Mouse (Mus musculus) liver, embryonic 13.5 days (tissue): ENCODE results near the gene Cfap46. TPM values are rescaled to one million over a fixed set of nuclear protein-coding genes. Genes with fewer than 3 reads are reported as not detected.

ENCODE experiments used
- ATAC-seq: fragments of 200-750 bp; cut with Nextera tagmentation; 2 replicates; pipeline ENCODE4 v1.8.0; 2017; ENCODE audit warnings: low read depth, mild to moderate bottlenecking, moderate number of reproducible peaks, moderate library complexity
- DNase-seq: peaks from one replicate; pipeline ENCODE4 v3.0.0; 2022
- H3K27ac ChIP-seq: fragments of 300-500 bp; sonication (generic); 2 replicates; pipeline ENCODE4 v1.5.1; 2015; ENCODE audit warnings: moderate library complexity, mild to moderate bottlenecking, inconsistent platforms
- H3K27me3 ChIP-seq: fragments of 300-500 bp; sonication (generic); 2 replicates; pipeline ENCODE4 v1.6.1; 2015; ENCODE audit warnings: mild to moderate bottlenecking, inconsistent platforms
- H3K36me3 ChIP-seq: fragments of 300-500 bp; sonication (generic); 2 replicates; pipeline ENCODE4 v1.6.1; 2015; ENCODE audit warnings: mild to moderate bottlenecking, inconsistent platforms
- H3K4me1 ChIP-seq: fragments of 300-500 bp; sonication (generic); replicated peaks from 2 replicates; pipeline ENCODE4 v1.6.1; 2015; ENCODE audit warnings: inconsistent platforms
- H3K4me2 ChIP-seq: fragments of 300-500 bp; sonication (generic); 2 replicates; pipeline ENCODE4 v1.6.1; 2015; ENCODE audit warnings: inconsistent platforms, mild to moderate bottlenecking, moderate library complexity
- H3K4me3 ChIP-seq: fragments of 300-500 bp; sonication (generic); replicated peaks from 2 replicates; pipeline ENCODE4 v1.5.1; 2015; ENCODE audit warnings: mild to moderate bottlenecking, inconsistent platforms
- H3K9ac ChIP-seq: fragments of 300-500 bp; sonication (generic); 2 replicates; pipeline ENCODE4 v1.6.1; 2015; ENCODE audit warnings: mild to moderate bottlenecking, inconsistent platforms
- H3K9me3 ChIP-seq: fragments of 300-500 bp; sonication (generic); replicated peaks from 2 replicates; pipeline ENCODE4 v1.6.1; 2016; ENCODE audit warnings: inconsistent platforms
- WGBS: fragments of 180-500 bp; shearing (Covaris S2); methylation state at CpG from one replicate; pipeline ENCODE4 v1.1.7; 2015; ENCODE audit not compliant: insufficient replicate concordance; 5-methylcytosine and 5-hydroxymethylcytosine counted together
- polyA plus RNA-seq: library from polyadenylated mRNA; unstranded; fragments of >200 nt; fragmentation: Nextera tagmentation; extraction: Ambion mirVana; gene quantifications from 2 replicates; pipeline ENCODE4 v1.2.1, GENCODE M21; 2015

Gene Cfap46
- polyA plus RNA-seq, 1 experiment from 2014 or later = not detected

DNA sequence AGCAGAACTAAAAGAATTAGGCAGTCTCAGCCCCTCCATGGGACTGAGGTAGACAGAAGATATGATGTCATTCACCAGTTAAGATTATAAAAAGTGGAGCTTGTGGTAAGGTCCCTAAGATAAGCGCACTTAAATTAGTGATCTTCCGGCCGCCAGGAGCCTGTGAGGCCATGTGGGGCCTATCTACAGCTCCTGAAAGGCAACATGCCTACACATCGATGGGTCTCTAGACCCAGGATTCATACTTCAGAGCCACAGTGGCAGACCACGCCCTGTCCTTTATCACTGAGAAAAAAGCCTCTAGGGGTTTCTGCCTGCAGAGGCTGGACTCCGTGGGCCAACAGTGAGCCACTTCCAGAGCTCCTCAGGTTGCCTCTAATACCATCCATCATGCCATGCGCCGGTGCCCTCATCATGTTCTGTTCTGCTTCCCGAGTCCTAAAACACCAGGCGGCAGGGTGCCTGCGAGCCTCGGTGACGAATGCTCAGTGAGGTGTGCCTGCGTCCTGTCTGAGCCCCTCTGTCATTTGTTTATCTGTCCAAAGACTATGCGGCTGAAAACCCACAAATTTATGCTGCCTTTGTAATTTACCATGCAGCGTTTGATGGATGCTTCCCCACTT lies 107.4 kb downstream of the Cfap46 start:
- no peaks in the 10 kb centered on the region for H3K9me3 ChIP-seq
- WGBS = 50% methylated on average over 16 of the region's 16 CpGs
- no peak overlapping the region for H3K4me3 ChIP-seq
- no peak for DNase-seq
- H3K27me3 ChIP-seq = peaks cover 37% of the 10 kb centered on the region
- peaks cover 2% of the 10 kb centered on the region; the same call in 1 of the 2 replicates for H3K36me3 ChIP-seq
- ATAC-seq = peak; percentile 66
- no peak overlapping the region for H3K4me2 ChIP-seq
- no peak overlapping the region for H3K9ac ChIP-seq
- H3K4me1 ChIP-seq = peaks cover 10% of the 10 kb centered on the region; the same call in 1 of the 2 replicates
- H3K27ac ChIP-seq = no peak overlapping the region

DNA sequence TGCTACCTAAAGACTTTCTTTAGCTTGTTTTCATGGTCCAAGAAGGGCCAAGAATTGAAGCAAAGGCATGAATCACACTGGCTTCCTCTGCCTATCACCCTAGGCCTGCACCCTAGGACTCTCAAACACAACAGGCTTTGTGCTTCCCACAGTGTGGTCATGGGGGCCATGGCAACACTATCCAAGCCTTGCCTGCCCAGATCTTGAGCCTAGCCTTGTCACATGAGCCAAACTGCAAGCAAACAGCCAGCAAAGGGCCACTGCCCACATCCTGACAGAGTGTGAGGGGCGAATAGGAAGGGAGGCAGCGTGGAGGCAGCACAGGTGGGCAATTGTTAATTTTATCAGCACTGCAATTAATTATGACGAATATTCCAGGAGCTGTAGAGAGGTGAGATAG lies 111.0 kb downstream of the Cfap46 start:
- H3K9me3 ChIP-seq = no peaks in the 10 kb centered on the region
- ATAC-seq = no peak
- H3K9ac ChIP-seq = no peak overlapping the region
- H3K4me1 ChIP-seq = peaks cover 7% of the 10 kb centered on the region; the same call in 1 of the 2 replicates
- H3K27ac ChIP-seq = no peak overlapping the region
- 58% methylated on average over 3 of the region's 3 CpGs for WGBS
- no peak overlapping the region for H3K4me3 ChIP-seq
- peaks cover 2% of the 10 kb centered on the region; the same call in 1 of the 2 replicates for H3K27me3 ChIP-seq
- DNase-seq = no peak
- no peak overlapping the region for H3K4me2 ChIP-seq
- H3K36me3 ChIP-seq = no peaks in the 10 kb centered on the region

GRCm38 (mm10) chr7:139570788-139571187 lies 112.8 kb downstream of the Cfap46 start:
- Histone ChIP-seq H3K27me3 (no peaks in the 10 kb centered on the region), H3K9ac (no peak overlapping the region), H3K4me1 (no peaks in the 10 kb centered on the region), H3K4me2 (no peak overlapping the region), H3K27ac (no peak overlapping the region), H3K9me3 (no peaks in the 10 kb centered on the region), H3K4me3 (no peak overlapping the region), H3K36me3 (no peaks in the 10 kb centered on the region)
- ATAC-seq (no peak), DNase-seq (no peak)
- WGBS = 80% methylated on average over 5 of the region's 5 CpGs

DNA sequence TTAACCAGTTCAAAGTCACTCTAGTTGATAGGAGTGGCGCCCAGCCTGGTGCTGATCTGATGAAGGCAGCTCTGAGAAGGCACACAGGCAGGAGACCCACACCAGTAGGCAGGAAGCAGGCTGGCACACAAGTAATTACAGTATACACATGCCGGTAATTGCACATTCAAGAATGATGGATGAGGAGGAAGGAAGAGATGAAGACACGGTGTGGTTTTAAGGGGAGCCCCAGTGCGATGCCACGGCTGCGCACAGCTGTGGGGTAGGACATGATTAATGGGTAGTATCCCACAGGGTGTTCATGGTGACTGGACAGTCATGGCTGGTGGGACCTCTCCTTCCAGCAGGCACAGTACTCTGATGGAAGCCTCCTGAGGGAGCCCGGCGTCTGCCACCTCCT lies 117.1 kb downstream of the Cfap46 start:
- DNase-seq = no peak
- Histone ChIP-seq H3K36me3 (no peaks in the 10 kb centered on the region), H3K27me3 (no peaks in the 10 kb centered on the region), H3K9me3 (no peaks in the 10 kb centered on the region), H3K4me3 (no peak overlapping the region), H3K9ac (no peak overlapping the region), H3K4me1 (no peaks in the 10 kb centered on the region), H3K4me2 (no peak overlapping the region), H3K27ac (no peak overlapping the region)
- no peak for ATAC-seq
- WGBS = 30% methylated on average over 8 of the region's 8 CpGs

DNA sequence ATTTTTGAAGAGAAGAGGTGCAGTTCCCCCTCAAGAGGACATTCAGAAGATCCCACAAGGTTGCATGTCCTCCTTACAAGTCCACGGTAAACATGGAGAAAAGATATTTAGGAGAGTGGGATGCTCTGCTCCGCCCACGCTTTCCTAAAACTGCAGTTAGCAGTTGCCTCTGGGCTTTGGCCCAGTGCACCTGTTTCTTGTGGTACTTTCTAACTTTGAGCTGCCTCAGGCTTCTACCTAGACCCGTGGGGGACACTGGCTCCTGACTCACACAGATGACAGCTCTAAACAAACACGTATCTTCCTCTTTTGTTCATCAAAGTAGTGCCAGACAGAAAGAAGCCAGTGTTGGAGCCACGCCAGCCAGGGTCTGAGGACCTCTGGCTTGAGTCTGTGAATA lies 117.6 kb downstream of the Cfap46 start:
- ATAC-seq (no peak), DNase-seq (no peak)
- H3K36me3 ChIP-seq = no peaks in the 10 kb centered on the region
- H3K4me1 ChIP-seq = no peaks in the 10 kb centered on the region
- WGBS = 57% methylated on average over 6 of the region's 6 CpGs
- no peak overlapping the region for H3K9ac ChIP-seq
- no peak overlapping the region for H3K27ac ChIP-seq
- H3K4me3 ChIP-seq = no peak overlapping the region
- H3K4me2 ChIP-seq = no peak overlapping the region
- H3K27me3 ChIP-seq = no peaks in the 10 kb centered on the region
- H3K9me3 ChIP-seq = no peaks in the 10 kb centered on the region

GRCm38 (mm10) chr7:139564161-139564560 lies 119.5 kb downstream of the Cfap46 start:
- Histone ChIP-seq H3K27me3 (no peaks in the 10 kb centered on the region), H3K4me2 (no peak overlapping the region), H3K9ac (no peak overlapping the region), H3K4me3 (no peak overlapping the region), H3K36me3 (0 out of 2 replicates have a peak, but pooled peaks cover under 1% of the 10 kb centered on the region), H3K4me1 (no peaks in the 10 kb centered on the region), H3K9me3 (no peaks in the 10 kb centered on the region), H3K27ac (no peak overlapping the region)
- ATAC-seq (no peak), DNase-seq (no peak)
- 63% methylated on average over 2 of the region's 2 CpGs for WGBS

- no peak overlapping the region for H3K4me2 ChIP-seq
- no peak for DNase-seq
- no peak overlapping the region for H3K9ac ChIP-seq
- H3K4me3 ChIP-seq = no peak overlapping the region
- no peaks in the 10 kb centered on the region for H3K9me3 ChIP-seq
- H3K27ac ChIP-seq = no peak overlapping the region
- 59% methylated on average over 4 of the region's 4 CpGs for WGBS
- ATAC-seq = no peak
- no peaks in the 10 kb centered on the region for H3K4me1 ChIP-seq
- H3K36me3 ChIP-seq = 0 out of 2 replicates have a peak, but pooled peaks cover 4% of the 10 kb centered on the region
- no peaks in the 10 kb centered on the region for H3K27me3 ChIP-seq
Observed at GRCm38 (mm10) chr7:139563425-139563824, 120.2 kb downstream of the Cfap46 start.

DNA sequence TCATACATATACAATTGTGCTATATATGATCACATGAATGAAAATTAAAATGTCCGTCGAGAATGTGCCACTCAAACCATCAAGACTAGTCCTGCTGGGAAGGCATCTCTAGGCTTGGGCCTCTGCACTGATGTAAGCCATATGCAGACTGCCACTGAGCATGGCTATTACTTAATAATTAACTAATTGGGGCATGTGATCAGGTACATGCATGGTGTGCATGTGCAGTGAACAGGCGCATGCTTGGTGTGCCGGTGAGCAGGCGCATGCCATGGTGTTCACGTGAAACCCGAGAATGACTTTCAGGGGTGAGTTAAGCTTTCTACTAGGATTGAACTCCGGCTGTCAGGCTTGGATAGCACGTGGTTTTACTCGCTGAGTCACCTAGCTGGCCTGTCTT lies 124.0 kb downstream of the Cfap46 start:
- DNase-seq (no peak), ATAC-seq (no peak)
- no peaks in the 10 kb centered on the region for H3K27me3 ChIP-seq
- no peak overlapping the region for H3K9ac ChIP-seq
- H3K9me3 ChIP-seq = no peaks in the 10 kb centered on the region
- no peak overlapping the region for H3K27ac ChIP-seq
- WGBS = 68% methylated on average over 10 of the region's 10 CpGs
- H3K36me3 ChIP-seq = 0 out of 2 replicates have a peak, but pooled peaks cover 4% of the 10 kb centered on the region
- no peak overlapping the region for H3K4me2 ChIP-seq
- H3K4me3 ChIP-seq = no peak overlapping the region
- H3K4me1 ChIP-seq = no peaks in the 10 kb centered on the region

DNA sequence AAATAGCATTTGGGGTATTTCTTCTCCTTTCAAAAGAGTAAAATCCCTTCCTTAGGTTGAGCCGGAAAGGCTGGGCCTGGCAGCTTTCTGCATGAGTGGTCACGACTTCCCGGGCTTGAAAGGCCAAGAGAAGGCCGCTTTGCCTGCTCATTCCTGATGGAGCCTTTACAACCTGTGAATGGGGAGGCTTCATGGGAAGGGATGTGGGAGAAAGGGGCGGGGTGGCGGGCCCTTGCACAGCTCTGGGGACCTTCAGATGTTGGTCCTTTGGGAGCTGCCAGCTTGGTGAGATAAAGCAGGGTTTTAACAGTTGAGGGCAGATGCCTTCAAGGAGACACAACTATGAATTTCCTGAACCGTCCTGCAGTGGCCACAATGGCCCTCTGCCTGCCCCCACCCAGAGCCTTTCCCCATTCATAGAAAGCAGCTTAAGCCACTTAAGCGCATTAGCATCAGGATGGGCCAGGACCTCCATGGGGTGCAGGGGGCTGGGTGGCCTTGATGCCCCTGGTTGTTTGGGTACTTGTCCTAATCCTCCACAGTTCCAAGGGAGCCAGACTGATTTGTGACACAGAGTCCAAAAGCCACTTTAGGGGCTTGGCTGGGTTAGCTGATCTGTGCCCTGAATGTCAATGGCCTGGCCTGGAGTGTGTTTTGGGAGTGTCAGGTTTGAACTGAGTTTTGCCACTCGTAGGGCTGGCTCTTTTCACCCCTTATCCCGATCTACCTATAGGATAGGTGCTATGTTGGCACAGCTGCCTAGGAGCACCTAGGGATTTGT lies 126.7 kb downstream of the Cfap46 start:
- H3K4me2 ChIP-seq = no peak overlapping the region
- H3K4me3 ChIP-seq = no peak overlapping the region
- no peaks in the 10 kb centered on the region for H3K27me3 ChIP-seq
- H3K9ac ChIP-seq = no peak overlapping the region
- DNase-seq = no peak
- no peaks in the 10 kb centered on the region for H3K9me3 ChIP-seq
- 64% methylated on average over 10 of the region's 10 CpGs for WGBS
- H3K4me1 ChIP-seq = no peaks in the 10 kb centered on the region
- 0 out of 2 replicates have a peak, but pooled peaks cover 4% of the 10 kb centered on the region for H3K36me3 ChIP-seq
- ATAC-seq = no peak
- H3K27ac ChIP-seq = no peak overlapping the region

GRCm38 (mm10) chr7:139556331-139556730 lies 127.3 kb downstream of the Cfap46 start:
- H3K27ac ChIP-seq = no peak overlapping the region
- H3K36me3 ChIP-seq = 0 out of 2 replicates have a peak, but pooled peaks cover 4% of the 10 kb centered on the region
- ATAC-seq (no peak), DNase-seq (no peak)
- H3K4me1 ChIP-seq = no peaks in the 10 kb centered on the region
- 60% methylated on average over 5 of the region's 5 CpGs for WGBS
- no peak overlapping the region for H3K4me3 ChIP-seq
- no peak overlapping the region for H3K4me2 ChIP-seq
- no peaks in the 10 kb centered on the region for H3K9me3 ChIP-seq
- no peaks in the 10 kb centered on the region for H3K27me3 ChIP-seq
- no peak overlapping the region for H3K9ac ChIP-seq

DNA sequence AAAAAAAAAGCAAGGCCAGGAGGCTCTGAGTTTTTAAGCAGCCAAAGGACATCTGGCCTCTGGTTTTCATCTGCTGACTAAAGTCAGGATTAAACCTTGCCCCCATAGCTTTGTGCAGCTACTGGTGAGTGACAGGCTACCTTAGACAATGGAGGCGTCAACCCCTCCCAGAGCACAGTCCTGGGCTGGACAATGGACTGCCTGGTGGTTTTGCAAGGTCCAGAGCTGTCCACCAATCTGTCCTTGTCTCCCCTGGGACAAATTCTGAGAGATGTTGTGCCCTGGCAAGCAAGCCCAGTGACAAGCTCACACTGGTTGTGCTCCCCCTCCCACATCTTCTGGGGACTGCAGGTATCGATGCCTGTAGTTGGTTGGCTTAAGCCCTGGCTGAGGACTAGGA lies 132.1 kb downstream of the Cfap46 start:
- Histone ChIP-seq H3K9ac (no peak overlapping the region), H3K27ac (no peak overlapping the region), H3K4me2 (no peak overlapping the region), H3K9me3 (no peaks in the 10 kb centered on the region), H3K27me3 (no peaks in the 10 kb centered on the region), H3K4me3 (no peak overlapping the region), H3K4me1 (no peaks in the 10 kb centered on the region), H3K36me3 (no peaks in the 10 kb centered on the region)
- 69% methylated on average over 2 of the region's 2 CpGs for WGBS
- DNase-seq (no peak), ATAC-seq (no peak)
